Mouse (Mus musculus): ENCODE results near the gene Lin7c.

Lin7c gene

GRCm38 (mm10) chr2:109935754-109936409, 45.2 kb downstream of the Lin7c start:
- in situ Hi-C loops (cut with MseI, MboI): no loop called here

DNA sequence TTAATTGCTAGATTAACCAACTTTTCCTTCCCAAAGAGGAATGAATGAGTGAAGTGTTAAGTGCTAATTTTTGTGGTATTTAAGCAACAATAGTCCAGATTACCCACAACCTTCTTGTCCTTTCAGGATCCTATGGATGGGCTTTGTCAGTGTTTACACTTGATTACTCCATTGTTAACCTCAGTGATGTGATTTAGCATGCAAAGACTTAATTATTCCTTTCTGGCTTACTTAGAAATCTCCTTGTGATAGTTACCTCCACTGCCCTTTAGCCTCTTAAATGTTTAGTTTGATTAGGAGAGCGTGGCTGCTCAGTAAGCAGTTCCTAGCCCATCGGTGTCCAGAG, 45.7 kb downstream of the Lin7c start:
- in situ Hi-C loops (cut with MseI, MboI): no loop called here

DNA sequence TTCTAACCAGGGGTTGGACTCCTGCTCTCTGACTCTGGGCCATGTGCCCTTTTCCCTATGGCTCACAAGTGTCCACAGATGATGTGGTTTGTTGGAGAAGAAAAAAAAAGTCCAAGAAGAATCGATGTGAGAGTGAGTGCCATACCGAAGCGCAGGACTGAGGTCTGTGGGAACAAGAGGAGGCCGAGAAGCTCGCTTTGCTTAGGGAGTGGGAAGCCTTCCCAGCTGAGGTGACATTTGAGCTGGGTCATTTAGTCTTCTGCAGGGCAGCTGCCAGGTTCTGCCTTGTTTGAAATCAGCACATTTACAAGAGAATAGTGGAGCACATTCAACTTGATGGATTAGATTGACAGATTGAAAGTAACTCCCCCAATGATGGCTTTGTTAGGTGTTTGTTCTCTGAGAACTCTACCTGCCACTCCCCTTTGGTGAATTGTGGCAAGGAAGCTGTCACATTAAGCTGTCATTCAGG, 51.4 kb downstream of the Lin7c start:
- in situ Hi-C loops (cut with MseI, MboI): no loop called here

DNA sequence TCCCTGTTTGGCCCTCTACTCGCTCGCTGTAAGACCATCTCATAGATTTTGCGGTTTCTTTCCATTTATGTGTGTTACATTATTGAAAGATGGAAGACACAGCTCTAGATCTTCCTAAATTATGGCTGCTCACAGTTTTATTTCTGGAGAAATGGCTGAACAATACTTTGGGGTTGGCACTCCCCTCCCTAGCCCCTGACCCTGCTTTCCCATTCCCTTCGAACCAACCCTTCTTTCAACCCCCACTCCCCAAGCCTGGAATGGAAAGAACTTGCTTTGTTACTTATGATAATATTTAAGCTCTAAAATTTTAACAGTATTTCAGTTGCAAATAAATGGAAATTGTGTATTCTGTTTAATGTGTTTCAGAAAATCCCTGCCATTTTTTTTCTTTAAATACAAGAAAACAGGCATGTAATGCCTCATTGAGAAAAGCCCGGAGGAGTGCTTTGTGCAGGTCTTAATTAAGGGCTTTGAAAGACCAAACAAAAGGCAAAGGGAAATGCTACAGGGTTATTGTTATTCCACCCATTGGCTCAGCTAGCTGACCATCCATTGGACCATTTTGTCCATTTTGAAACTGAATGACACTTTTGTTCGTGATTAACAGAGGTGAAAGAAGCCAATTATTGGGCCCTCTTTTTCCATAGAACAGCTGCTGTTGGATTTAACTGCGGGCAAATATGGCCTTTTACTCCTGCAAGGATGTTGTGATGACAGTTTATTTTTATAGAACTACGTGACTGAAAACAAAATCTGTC, 52.3 kb downstream of the Lin7c start:
- in situ Hi-C loops (cut with MseI, MboI): no loop called here

DNA sequence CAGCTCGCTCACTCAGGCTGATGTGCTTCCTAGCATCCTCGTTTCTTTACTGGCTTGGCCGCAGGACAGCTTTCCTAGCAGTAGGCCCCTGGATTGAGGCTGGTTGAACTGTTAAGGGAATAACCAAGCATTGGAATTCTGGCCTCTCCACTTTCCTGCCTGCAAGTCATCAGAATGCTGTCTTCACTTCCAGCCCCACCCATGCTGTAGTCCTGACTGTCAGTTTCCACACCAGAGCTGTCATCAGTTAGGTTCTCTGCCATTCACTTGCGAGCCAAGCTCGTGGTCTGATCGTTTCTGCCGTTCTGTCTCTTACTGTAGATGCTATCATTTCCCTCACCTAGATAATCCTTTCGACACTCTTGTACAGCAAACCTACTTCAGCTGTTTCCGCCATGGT, 54.3 kb downstream of the Lin7c start:
- in situ Hi-C loops (cut with MseI, MboI): no loop called here

DNA sequence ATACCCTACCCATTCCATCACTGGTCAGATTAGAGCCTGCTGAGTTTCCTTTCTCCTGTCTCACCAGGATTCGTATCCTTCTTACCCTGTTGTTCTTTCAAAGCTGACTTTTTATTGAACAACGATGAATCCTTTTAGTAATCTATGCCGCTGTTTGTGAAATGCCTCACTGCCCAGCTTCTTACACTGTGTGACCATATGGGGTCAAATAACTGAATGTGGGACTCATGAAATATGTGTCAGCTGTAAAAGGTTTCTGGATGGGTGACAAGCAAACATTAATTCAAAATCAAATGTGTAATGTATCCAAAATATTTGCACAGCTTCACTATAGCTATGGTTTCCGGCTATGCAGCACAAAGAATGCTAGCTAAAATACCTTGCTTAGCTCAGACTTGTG, 54.9 kb downstream of the Lin7c start:
- in situ Hi-C loops (cut with MseI, MboI): no loop called here

DNA sequence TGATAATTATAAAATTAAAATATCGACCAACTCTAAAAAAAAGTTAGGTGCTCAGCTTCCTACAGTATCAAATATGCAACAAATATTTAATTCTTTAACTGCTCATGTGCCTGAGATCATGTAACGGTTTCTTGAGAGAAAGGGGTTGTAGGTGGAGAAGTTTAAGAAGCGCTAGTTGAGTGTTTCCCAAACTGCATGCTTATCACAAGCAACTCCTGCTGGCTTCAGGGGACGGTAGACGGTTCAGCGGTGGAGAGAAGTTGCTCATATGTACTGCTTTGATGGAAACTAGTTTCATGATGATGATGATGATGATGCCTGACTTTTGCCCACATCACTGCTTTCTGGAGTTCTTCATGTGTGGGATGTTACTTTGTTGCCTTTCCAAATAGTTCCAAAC, 55.8 kb downstream of the Lin7c start:
- in situ Hi-C loops (cut with MseI, MboI): no loop called here

GRCm38 (mm10) chr2:109949519-109949918, 58.9 kb downstream of the Lin7c start:
- in situ Hi-C loops (cut with MseI, MboI): no loop called here

DNA sequence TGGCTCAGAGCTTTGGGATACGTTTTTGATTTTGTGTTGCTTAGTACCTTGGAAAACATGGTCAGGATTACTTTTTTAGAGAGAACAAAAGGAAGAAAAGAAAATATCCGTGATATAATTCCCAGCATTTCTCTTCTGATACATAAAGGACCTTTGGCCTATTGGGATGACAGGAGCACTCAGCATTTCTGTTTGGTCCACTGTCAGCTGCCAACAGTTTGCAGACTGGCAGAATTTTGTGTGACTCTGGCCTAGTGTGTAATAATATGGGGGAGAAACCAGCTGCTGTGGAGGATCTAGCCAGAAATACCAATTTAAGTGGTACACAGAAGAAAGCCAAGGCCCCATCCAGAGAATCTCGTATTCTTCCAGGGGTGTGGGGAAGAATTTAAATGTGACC, 59.7 kb downstream of the Lin7c start:
- in situ Hi-C loops (cut with MseI, MboI): no loop called here
